Mouse (Mus musculus): ENCODE results near the gene Papolb. TPM values are rescaled to one million over a fixed set of nuclear protein-coding genes. Genes with fewer than 3 reads are reported as not detected.

Gene Papolb
- total and polyA plus RNA-seq, 3 experiments: not detected

DNA sequence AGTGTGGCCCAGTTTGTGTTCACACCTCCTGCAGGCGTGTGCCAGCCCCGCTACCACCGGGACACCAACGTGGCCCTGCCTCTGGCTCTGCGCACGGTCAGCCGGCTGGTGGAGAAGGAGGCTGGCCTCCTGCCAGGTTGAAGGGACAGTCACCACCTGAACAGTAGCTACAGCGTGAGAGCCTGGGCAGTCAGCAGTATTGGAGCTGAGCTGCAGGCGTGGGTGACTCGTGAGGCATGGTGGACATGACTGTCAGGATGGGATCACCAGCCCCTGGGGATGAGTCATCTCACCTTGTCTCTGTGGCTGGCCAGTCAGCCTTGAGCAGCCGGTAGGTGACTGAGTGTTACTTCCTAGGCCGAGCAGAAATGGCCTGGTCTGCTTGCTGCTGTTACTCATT lies 52.5 kb downstream of the Papolb start:
- Histone ChIP-seq H3K27ac (ENCODE audit: control insufficient read depth, low read depth, low read length) (no peak overlapping the region), H3K79me2 (ENCODE audit: control insufficient read depth, insufficient read depth, low read length, poor library complexity) (no peaks in the 10 kb centered on the region), H3K9me3 (replicated peaks; ENCODE audit: insufficient read depth, low read length) (no peaks in the 10 kb centered on the region), H3K4me3 (ENCODE audit: control insufficient read depth in 1 of 2, insufficient read depth in 1 of 2, low read depth in 2 of 2, low read length in 2 of 2) (no peak overlapping the region), H3K36me3 (ENCODE audit: control insufficient read depth in 1 of 2, insufficient read depth in 2 of 2, low read length in 2 of 2) (no peaks in the 10 kb centered on the region), H3K9ac (ENCODE audit: control insufficient read depth, low read depth, low read length, poor library complexity, severe bottlenecking) (no peak overlapping the region), H3K4me1 (ENCODE audit: control insufficient read depth in 1 of 2, insufficient read depth in 2 of 2, low read length in 2 of 2) (no peaks in the 10 kb centered on the region), H3K27me3 (ENCODE audit: control insufficient read depth in 1 of 2, insufficient read depth in 2 of 2, low read length in 2 of 2) (no peaks in the 10 kb centered on the region)
- DNase-seq (ENCODE audit: low read depth, low spot score): no peak
- no peak for TF ChIP-seq CTCF (IDR thresholded peaks at IDR 0.05 in 2 of 3, conservative IDR thresholded peaks at IDR 0.05 in 1 of 3; ENCODE audit: control insufficient read depth in 1 of 3, insufficient read depth in 1 of 3, low read depth in 2 of 3, low read length in 3 of 3, poor library complexity in 1 of 3, severe bottlenecking in 1 of 3)
- TF ChIP-seq ZKSCAN1 (IDR thresholded peaks at IDR 0.05; ENCODE audit: low read depth, low read length): no peak
- TF ChIP-seq EP300 (IDR thresholded peaks at IDR 0.05; ENCODE audit: low read depth in 1 of 2, low read length in 2 of 2): no peak
- no peak for TF ChIP-seq MAFK (IDR thresholded peaks at IDR 0.05; ENCODE audit: borderline replicate concordance, low read depth, low read length)
- TF ChIP-seq MXI1 (IDR thresholded peaks at IDR 0.05; ENCODE audit: low read depth, low read length): no peak
- TF ChIP-seq GATA1 (IDR thresholded peaks at IDR 0.05; ENCODE audit: low read depth, low read length): no peak
- TF ChIP-seq MEF2A (IDR thresholded peaks at IDR 0.05; ENCODE audit: extremely low read depth, insufficient replicate concordance, low read depth, low read length, poor library complexity, severe bottlenecking): no peak
- no peak for TF ChIP-seq BHLHE40 (IDR thresholded peaks at IDR 0.05; ENCODE audit: borderline replicate concordance, low read depth, low read length)
- TF ChIP-seq RAD21 (IDR thresholded peaks at IDR 0.05; ENCODE audit: low read depth, low read length): no peak
- TF ChIP-seq ELF1 (IDR thresholded peaks at IDR 0.05; ENCODE audit: low read depth, low read length): no peak
- TF ChIP-seq HCFC1 (IDR thresholded peaks at IDR 0.05; ENCODE audit: low read depth, low read length): no peak
- no peak for TF ChIP-seq ZC3H11A (IDR thresholded peaks at IDR 0.05; ENCODE audit: low read depth, low read length)
- no peak for TF ChIP-seq JUND (IDR thresholded peaks at IDR 0.05; ENCODE audit: low read depth, low read length)
- TF ChIP-seq CHD2 (IDR thresholded peaks at IDR 0.05; ENCODE audit: low read length): no peak
- no peak for TF ChIP-seq MYC (IDR thresholded peaks at IDR 0.05; ENCODE audit: low read depth, low read length)
- TF ChIP-seq USF2 (IDR thresholded peaks at IDR 0.05; ENCODE audit: borderline replicate concordance in 1 of 2, insufficient read depth in 1 of 2, low read depth in 1 of 2, low read length in 2 of 2): no peak
- no peak for TF ChIP-seq GABPA (IDR thresholded peaks at IDR 0.05; ENCODE audit: low read depth, low read length)
- no peak for TF ChIP-seq TBP (IDR thresholded peaks at IDR 0.05; ENCODE audit: low read depth, low read length)
- no peak for TF ChIP-seq USF1 (IDR thresholded peaks at IDR 0.05; ENCODE audit: low read depth, low read length)

Other genes starting within 250 kb of the Papolb start
- 8.2 and 9.1 TPM in 2 replicates for gene Foxk1, start 128.6 kb downstream of the Papolb start, total RNA-seq (2012; rRNA removed)
- gene Foxk1, start 128.6 kb downstream of the Papolb start, polyA plus RNA-seq (2012; ENCODE audit: insufficient read depth in 1 of 2, insufficient read length in 2 of 2, low read depth in 1 of 2, low replicate concordance in 2 of 2, missing spikeins in 1 of 2): 10 to 100 TPM in 1 of 2 experiments, not detected in 1; 20.2 TPM
- gene Ap5z1, start 66.1 kb downstream of the Papolb start, total RNA-seq (2012; rRNA removed): 4.4 and 5.1 TPM in 2 replicates
- gene Ap5z1, start 66.1 kb downstream of the Papolb start, polyA plus RNA-seq (2012; ENCODE audit: insufficient read depth in 1 of 2, insufficient read length in 2 of 2, low read depth in 1 of 2, low replicate concordance in 2 of 2, missing spikeins in 1 of 2): 10 to 100 TPM in 1 of 2 experiments, not detected in 1; 13.5 TPM
- gene Radil, start 21.0 kb upstream of the Papolb start, total RNA-seq (2012; rRNA removed): 0.26 and 0.27 TPM in 2 replicates
- gene Radil, start 21.0 kb upstream of the Papolb start, polyA plus RNA-seq (2012; ENCODE audit: insufficient read depth in 1 of 2, insufficient read length in 2 of 2, low read depth in 1 of 2, low replicate concordance in 2 of 2, missing spikeins in 1 of 2): under 1 TPM in 1 of 2 experiments, not detected in 1; 0.07 TPM
- gene Mmd2, start 78.7 kb upstream of the Papolb start, total RNA-seq (2012; rRNA removed): not detected in 2 replicates
- gene Mmd2, start 78.7 kb upstream of the Papolb start, polyA plus RNA-seq (2012; ENCODE audit: insufficient read depth in 1 of 2, insufficient read length in 2 of 2, low read depth in 1 of 2, low replicate concordance in 2 of 2, missing spikeins in 1 of 2): not detected
- 38.6 and 39.0 TPM in 2 replicates for gene Wipi2, start 97.6 kb upstream of the Papolb start, total RNA-seq (2012; rRNA removed)
- gene Wipi2, start 97.6 kb upstream of the Papolb start, polyA plus RNA-seq (2012; ENCODE audit: insufficient read depth in 1 of 2, insufficient read length in 2 of 2, low read depth in 1 of 2, low replicate concordance in 2 of 2, missing spikeins in 1 of 2): 10 to 100 TPM; 53.6 to 74.7 TPM
- gene Slc29a4, start 162.4 kb upstream of the Papolb start, total RNA-seq (2012; rRNA removed): not detected in 2 replicates
- not detected for gene Slc29a4, start 162.4 kb upstream of the Papolb start, polyA plus RNA-seq (2012; ENCODE audit: insufficient read depth in 1 of 2, insufficient read length in 2 of 2, low read depth in 1 of 2, low replicate concordance in 2 of 2, missing spikeins in 1 of 2)